Comparison of ENCODE assay signal across 28 mouse cellular contexts in genomic region chr12:12243148-12243547, GRCm38 (mm10). TPM values are rescaled to one million over a fixed set of nuclear protein-coding genes. Genes with fewer than 3 reads are reported as not detected.
DNase-seq lines count a peak whose midpoint lies in the region; ATAC-seq lines count a peak whose summit lies in the region.
"Had no signal": no experiment of that assay in that cellular context is flagged by ENCODE, and none has a peak within 500 bp of the region (broad histone marks: within the 10 kb centered on the region; RNA-seq: fewer than 3 reads in every experiment).

No protein-coding gene starts in this region.

- no peaks in the 10 kb centered on the region for H3K36me3 ChIP-seq in midbrain, embryonic 11.5 days (ENCODE audit: control insufficient read depth, insufficient read depth, low read length)
- no peaks in the 10 kb centered on the region for H3K36me3 ChIP-seq in midbrain, embryonic 15.5 days (replicated peaks)
- H3K36me3 ChIP-seq: embryonic facial prominence, embryonic 12.5 days; embryonic facial prominence, embryonic 15.5 days; forebrain, embryonic 12.5 days; forebrain, embryonic 15.5 days; heart, embryonic 10.5 days; heart, embryonic 13.5 days; hindbrain, embryonic 13.5 days; intestine, embryonic 15.5 days had no signal

- H3K9ac ChIP-seq in midbrain, embryonic 11.5 days (ENCODE audit: low read length) = no peak overlapping the region
- H3K9ac ChIP-seq in midbrain, embryonic 15.5 days = no peak overlapping the region
- H3K9ac ChIP-seq: embryonic facial prominence, embryonic 12.5 days; embryonic facial prominence, embryonic 15.5 days; forebrain, embryonic 12.5 days; forebrain, embryonic 15.5 days; heart, embryonic 13.5 days; hindbrain, embryonic 13.5 days; intestine, embryonic 15.5 days had no signal

- no peak for ATAC-seq in midbrain, embryonic 11.5 days (ENCODE audit: low FRiP score)
- ATAC-seq in midbrain, embryonic 15.5 days (replicated peaks) = no peak
- ATAC-seq: forebrain, embryonic 15.5 days; hindbrain, embryonic 16.5 days; intestine, embryonic 15.5 days; Patski had no signal

- H3K27me3 ChIP-seq in midbrain, embryonic 11.5 days (ENCODE audit: control insufficient read depth, insufficient read depth, low read length) = no peaks in the 10 kb centered on the region
- H3K27me3 ChIP-seq in midbrain, embryonic 15.5 days (replicated peaks) = no peaks in the 10 kb centered on the region
- H3K27me3 ChIP-seq: embryonic facial prominence, embryonic 12.5 days; embryonic facial prominence, embryonic 15.5 days; forebrain, embryonic 12.5 days; forebrain, embryonic 15.5 days; heart, embryonic 13.5 days; hindbrain, embryonic 13.5 days; intestine, embryonic 15.5 days had no signal

- H3K27ac ChIP-seq in midbrain, embryonic 11.5 days (ENCODE audit: low read depth, low read length) = no peak overlapping the region
- H3K27ac ChIP-seq in midbrain, embryonic 15.5 days = no peak overlapping the region
- H3K27ac ChIP-seq: embryonic facial prominence, embryonic 12.5 days; embryonic facial prominence, embryonic 15.5 days; forebrain, embryonic 12.5 days; forebrain, embryonic 15.5 days; heart, adult 2 months; heart, embryonic 10.5 days; heart, embryonic 13.5 days; hindbrain, embryonic 13.5 days; intestine, embryonic 15.5 days had no signal

- no peaks in the 10 kb centered on the region for H3K9me3 ChIP-seq in midbrain, embryonic 11.5 days (ENCODE audit: control insufficient read depth, low read length)
- no peaks in the 10 kb centered on the region for H3K9me3 ChIP-seq in midbrain, embryonic 15.5 days
- H3K9me3 ChIP-seq: embryonic facial prominence, embryonic 12.5 days; embryonic facial prominence, embryonic 15.5 days; forebrain, embryonic 12.5 days; forebrain, embryonic 15.5 days; heart, embryonic 10.5 days; heart, embryonic 13.5 days; hindbrain, embryonic 13.5 days; intestine, embryonic 15.5 days had no signal

- no peaks in the 10 kb centered on the region for H3K4me1 ChIP-seq in midbrain, embryonic 11.5 days (ENCODE audit: control insufficient read depth, insufficient read depth, low read length)
- no peaks in the 10 kb centered on the region for H3K4me1 ChIP-seq in midbrain, embryonic 15.5 days
- H3K4me1 ChIP-seq: embryonic facial prominence, embryonic 12.5 days; embryonic facial prominence, embryonic 15.5 days; forebrain, embryonic 15.5 days; heart, embryonic 13.5 days; intestine, embryonic 15.5 days had no signal

- 81% methylated on average over 3 of the region's 3 CpGs for WGBS in midbrain, embryonic 11.5 days
- WGBS in midbrain, embryonic 15.5 days = 74% methylated on average over 3 of the region's 3 CpGs

- H3K4me3 ChIP-seq in midbrain, embryonic 11.5 days (ENCODE audit: low read depth, low read length) = no peak overlapping the region
- H3K4me3 ChIP-seq in midbrain, embryonic 15.5 days = no peak overlapping the region
- H3K4me3 ChIP-seq: embryonic facial prominence, embryonic 12.5 days; embryonic facial prominence, embryonic 15.5 days; forebrain, embryonic 12.5 days; forebrain, embryonic 15.5 days; heart, adult 2 months; heart, embryonic 10.5 days; heart, embryonic 13.5 days; hindbrain, embryonic 13.5 days; intestine, embryonic 15.5 days had no signal

- DNase-seq in adrenal gland, adult 2 months = peak; percentile 33
- no peak for DNase-seq in adrenal gland, postnatal 4 days (ENCODE audit: low spot score in 2 of 2)
- DNase-seq in midbrain, embryonic 11.5 days (ENCODE audit: low spot score, missing footprints) = peak; percentile 31
- peak; percentile 82 for DNase-seq in Muller cell, postnatal 12 days (ENCODE audit: inconsistent ontology term)
- peak; percentile 24 for DNase-seq in embryo, embryonic 11 days
- no peak for DNase-seq in frontal cortex, postnatal 36 days (ENCODE audit: low spot score in 2 of 2)
- DNase-seq in layer of hippocampus, adult 11-12 months (ENCODE audit: low spot score) = no peak
- DNase-seq: adrenal gland, adult 8-10 months; adrenal gland, postnatal 25 days; cerebellum, adult 18-20 months; cerebellum, adult 9-10 months; cerebellum, postnatal 14 days; gastrocnemius, postnatal 10 days; gastrocnemius, postnatal 36 days; heart, adult 2 months; heart, postnatal 14 days; heart, postnatal 4 days had no signal

- no peak overlapping the region for H3K4me2 ChIP-seq in midbrain, embryonic 11.5 days
- H3K4me2 ChIP-seq in midbrain, embryonic 15.5 days = no peak overlapping the region
- H3K4me2 ChIP-seq: embryonic facial prominence, embryonic 12.5 days; embryonic facial prominence, embryonic 15.5 days; forebrain, embryonic 12.5 days; forebrain, embryonic 15.5 days; heart, embryonic 13.5 days; hindbrain, embryonic 13.5 days; intestine, embryonic 15.5 days had no signal

RNA-seq across cellular contexts. Expression of gene Fam49a, which starts 18.8 kb away (rescaled TPM):
- total RNA-seq in adrenal gland, adult 2 months (2021) = 10 to 100 TPM; 19.7 to 20.0 TPM
- 5.2 and 7.1 TPM in 2 replicates for polyA plus RNA-seq in adrenal gland, adult 2 months (2012; rRNA removed)
- 10 to 100 TPM; 16.3 to 19.0 TPM for total RNA-seq in adrenal gland, postnatal 4 days (2021)
- polyA plus RNA-seq in midbrain, embryonic 11.5 days (2014; fragmentation: Nextera tagmentation; extraction: Ambion mirVana) = 14.4 and 18.2 TPM in 2 replicates
- polyA plus RNA-seq in midbrain, embryonic 15.5 days (2015; fragmentation: Nextera tagmentation; extraction: Ambion mirVana) = 46.4 and 48.4 TPM in 2 replicates

Comparison
In these comparisons a context has a peak if more than half of its experiments do, and no peak if none do; other contexts are left out.
1. DNase-seq: peak in adrenal gland, adult 2 months (single experiment), midbrain, embryonic 11.5 days (single experiment), Muller cell, postnatal 12 days (single experiment) and embryo, embryonic 11 days (single experiment); none in adrenal gland, postnatal 4 days (0 of 2), frontal cortex, postnatal 36 days (0 of 2) and layer of hippocampus, adult 11-12 months (single experiment).